Mouse (Mus musculus) kidney, adult 2 months (tissue): ENCODE results near the gene Acsl3. TPM values are rescaled to one million over a fixed set of nuclear protein-coding genes. Genes with fewer than 3 reads are reported as not detected.

Source experiments
- DNase-seq: peaks from one replicate; pipeline ENCODE4 v3.0.0; 2021
- H3K27ac ChIP-seq: fragments of 200-500 bp; 2 replicates; pipeline ENCODE4 v1.5.1; 2012; ENCODE audit warnings: low read depth, low read length, control low read depth, inconsistent platforms; ENCODE audit not compliant: insufficient read depth
- H3K27me3 ChIP-seq: fragments of 200-500 bp; replicated peaks from 2 replicates; pipeline ENCODE4 v1.6.1; 2012; ENCODE audit warnings: mild to moderate bottlenecking, moderate library complexity, low read length, inconsistent platforms; ENCODE audit not compliant: control insufficient read depth, insufficient read depth
- H3K36me3 ChIP-seq: fragments of 200-500 bp; 2 replicates; pipeline ENCODE4 v1.6.1; 2012; ENCODE audit warnings: mild to moderate bottlenecking, moderate library complexity, low read length, inconsistent platforms; ENCODE audit not compliant: control insufficient read depth, insufficient read depth
- H3K4me1 ChIP-seq: fragments of 200-500 bp; 2 replicates; pipeline ENCODE4 v1.6.1; 2011; ENCODE audit warnings: low read length; ENCODE audit not compliant: control insufficient read depth, insufficient read depth
- H3K4me3 ChIP-seq: fragments of 200-500 bp; 2 replicates; pipeline ENCODE4 v1.5.1; 2011; ENCODE audit warnings: mild to moderate bottlenecking, low read depth, low read length, control low read depth; ENCODE audit not compliant: insufficient read depth
- CTCF ChIP-seq: fragments of 200-500 bp; conservative IDR thresholded peaks from 2 replicates; pipeline ENCODE4 v1.5.1; 2011; ENCODE audit warnings: low read depth, mild to moderate bottlenecking, control low read depth, low read length, moderate library complexity, mixed read lengths; ENCODE audit not compliant: insufficient read depth, insufficient read length
- POLR2A ChIP-seq: fragments of 200-500 bp; IDR thresholded peaks from one replicate; pipeline ENCODE4 v1.6.1; 2011; ENCODE audit warnings: low read depth, low read length, control low read depth
- WGBS: fragments of 180-500 bp; shearing (Covaris S2); methylation state at CpG from one replicate; pipeline ENCODE4 v1.1.7; 2018; 5-methylcytosine and 5-hydroxymethylcytosine counted together
- polyA plus RNA-seq: library from polyadenylated mRNA; depleted of rRNA; stranded (reverse); fragments of >200 nt; gene quantifications from 2 replicates; pipeline ENCODE4 v1.2.3, GENCODE M21; 2012

Acsl3 gene
- polyA plus RNA-seq, 1 experiment = 12.9 TPM

- H3K4me3 ChIP-seq = peak overlapping the region; percentile 93
- H3K4me1 ChIP-seq = peaks cover 17% of the 10 kb centered on the region
- peak overlapping the region; percentile 5; the same call in 1 of the 2 replicates for H3K27ac ChIP-seq
- H3K36me3 ChIP-seq = no peaks in the 10 kb centered on the region
- H3K27me3 ChIP-seq = no peaks in the 10 kb centered on the region
- peak; percentile 10 for DNase-seq
- no peak for TF ChIP-seq CTCF
- no peak for TF ChIP-seq POLR2A
- 59% methylated on average over 4 of the region's 4 CpGs for WGBS
Measured at GRCm38 (mm10) chr1:78659270-78659823, 1.7 kb downstream of the Acsl3 start.

GRCm38 (mm10) chr1:78664326-78664725 is 6.7 kb downstream of the Acsl3 start:
- Histone ChIP-seq H3K27me3 (no peaks in the 10 kb centered on the region), H3K4me3 (no peak overlapping the region), H3K27ac (no peak overlapping the region), H3K36me3 (peaks cover 2% of the 10 kb centered on the region; the same call in 1 of the 2 replicates), H3K4me1 (peaks cover 9% of the 10 kb centered on the region)
- WGBS = 66% methylated on average over 4 of the region's 4 CpGs
- DNase-seq = no peak
- TF ChIP-seq CTCF (no peak), POLR2A (no peak)

GRCm38 (mm10) chr1:78665954-78666499 is 8.4 kb downstream of the Acsl3 start:
- no peak overlapping the region for H3K4me3 ChIP-seq
- no peaks in the 10 kb centered on the region for H3K27me3 ChIP-seq
- TF ChIP-seq POLR2A (no peak), CTCF (no peak)
- no peak overlapping the region for H3K27ac ChIP-seq
- peaks cover 2% of the 10 kb centered on the region; the same call in 1 of the 2 replicates for H3K36me3 ChIP-seq
- H3K4me1 ChIP-seq = peaks cover 6% of the 10 kb centered on the region; the same call in 1 of the 2 replicates
- no peak for DNase-seq
- WGBS = 97% methylated on average over 9 of the region's 9 CpGs

- no peak for TF ChIP-seq POLR2A
- no peak for TF ChIP-seq CTCF
- peaks cover under 1% of the 10 kb centered on the region; the same call in 1 of the 2 replicates for H3K4me1 ChIP-seq
- H3K4me3 ChIP-seq = no peak overlapping the region
- no peaks in the 10 kb centered on the region for H3K27me3 ChIP-seq
- peaks cover 2% of the 10 kb centered on the region; the same call in 1 of the 2 replicates for H3K36me3 ChIP-seq
- 87% methylated on average over 1 of the region's 1 CpGs for WGBS
- no peak overlapping the region for H3K27ac ChIP-seq
- no peak for DNase-seq
Measured at GRCm38 (mm10) chr1:78666585-78666984, 9.0 kb downstream of the Acsl3 start.

- Histone ChIP-seq H3K4me1 (no peaks in the 10 kb centered on the region), H3K36me3 (no peaks in the 10 kb centered on the region), H3K4me3 (no peak overlapping the region), H3K27ac (no peak overlapping the region), H3K27me3 (no peaks in the 10 kb centered on the region)
- DNase-seq = no peak
- 77% methylated on average over 3 of the region's 3 CpGs for WGBS
- TF ChIP-seq CTCF (no peak), POLR2A (no peak)
Measured at GRCm38 (mm10) chr1:78682291-78682690, 24.7 kb downstream of the Acsl3 start.

- no peaks in the 10 kb centered on the region for H3K27me3 ChIP-seq
- H3K4me1 ChIP-seq = no peaks in the 10 kb centered on the region
- WGBS = 82% methylated on average over 8 of the region's 8 CpGs
- TF ChIP-seq CTCF (no peak), POLR2A (no peak)
- H3K4me3 ChIP-seq = no peak overlapping the region
- H3K36me3 ChIP-seq = no peaks in the 10 kb centered on the region; the same call in 1 of the 2 replicates
- no peak for DNase-seq
- no peak overlapping the region for H3K27ac ChIP-seq
Measured at GRCm38 (mm10) chr1:78684128-78684527, 26.5 kb downstream of the Acsl3 start.

- H3K36me3 ChIP-seq = no peaks in the 10 kb centered on the region; the same call in 1 of the 2 replicates
- DNase-seq = peak; percentile 33
- TF ChIP-seq POLR2A (no peak), CTCF (peak; percentile 49)
- H3K4me3 ChIP-seq = no peak overlapping the region
- H3K27ac ChIP-seq = no peak overlapping the region
- H3K4me1 ChIP-seq = no peaks in the 10 kb centered on the region
- no peaks in the 10 kb centered on the region for H3K27me3 ChIP-seq
Measured at GRCm38 (mm10) chr1:78686872-78687271, 29.2 kb downstream of the Acsl3 start.
